Mouse (Mus musculus) brain, adult 10 weeks (tissue): ENCODE results near the gene Romo1. TPM values are rescaled to one million over a fixed set of nuclear protein-coding genes. Genes with fewer than 3 reads are reported as not detected.

Experiments used
- polyA plus RNA-seq: library from polyadenylated mRNA; stranded (reverse); fragments of 350-450 nt; fragmentation: Illumina TruSeq; extraction: RNeasy Lipid Tissue Mini Kit (QIAGEN cat#74804); gene quantifications from one replicate; pipeline ENCODE4 v1.2.3, GENCODE M21; 2015; ENCODE audit warnings: low read depth, low replicate concordance

The Romo1 gene
- 157 TPM for polyA plus RNA-seq

GRCm38 (mm10) chr2:156143953-156144724 is at the start of gene Romo1, which contains the start of gene Nfs1:
Romo1 (plus strand) TSS chr2:156144039.
Nfs1 (minus strand) TSS chr2:156144186.

GRCm38 (mm10) chr2:156111358-156112079 is 32.3 kb upstream of the Romo1 start, which contains the start of the genes Cpne1 and Rbm12:
Cpne1 (minus strand) TSS chr2:156111965.
Rbm12 (minus strand) TSS chr2:156111978.

DNA sequence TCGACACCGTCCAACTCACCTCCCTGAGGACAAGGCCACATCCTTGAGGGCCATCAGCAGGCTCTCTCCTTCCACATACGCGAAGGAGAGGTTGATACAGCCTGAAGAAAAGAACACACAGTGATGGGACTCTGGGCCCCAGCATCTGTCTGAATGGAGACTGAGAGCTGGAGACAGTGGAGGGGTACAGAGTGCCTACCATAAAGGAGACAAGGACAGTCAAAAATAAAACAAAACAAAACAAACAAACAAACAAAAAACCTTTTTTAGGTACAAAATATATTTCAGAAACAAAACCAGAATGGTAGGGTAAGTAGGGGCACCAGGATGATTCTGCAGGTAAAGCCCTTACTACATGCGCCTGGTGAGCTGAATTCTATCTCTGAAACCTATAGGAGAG is 16.8 kb upstream of the Romo1 start, which contains the start of gene Gm28036:
Gene Gm28036 (minus strand): TSS at position 101 of the 400 bp plus-strand sequence.

DNA sequence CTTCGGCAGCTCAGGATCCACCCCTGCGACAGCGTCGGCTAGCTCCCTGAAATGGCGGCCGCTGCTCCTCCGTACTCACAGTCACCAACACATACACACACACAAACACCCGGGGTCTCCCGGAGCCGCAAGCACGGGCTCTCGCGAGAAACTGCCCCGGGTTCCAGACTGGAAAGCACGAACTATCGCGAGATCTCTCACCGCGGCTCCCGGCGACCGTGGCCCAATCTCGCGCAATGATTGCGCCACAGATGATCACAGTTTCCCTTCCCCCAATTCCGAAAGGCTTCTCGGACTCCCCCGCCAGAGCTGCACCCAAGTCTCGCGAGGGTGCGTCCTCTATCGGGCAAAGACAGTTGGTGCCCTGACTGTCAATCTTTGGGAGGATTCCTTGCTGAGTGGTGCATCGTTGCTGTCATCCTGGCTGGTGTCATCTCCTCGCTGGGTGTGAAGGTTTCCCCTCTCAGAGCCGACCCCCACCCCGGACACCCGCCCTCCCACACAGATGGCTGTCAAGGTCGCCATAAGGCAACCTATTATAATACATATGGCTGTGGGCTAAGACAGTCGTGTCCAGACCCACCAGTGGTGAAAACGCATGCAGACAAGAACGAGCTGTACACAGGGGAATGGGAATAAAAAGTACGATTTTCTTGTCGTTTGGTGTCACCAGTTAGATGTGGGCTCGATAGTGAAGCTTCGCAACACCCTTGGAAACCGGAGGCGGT is 36.4 kb downstream of the Romo1 start, which contains the start of gene Rbm39:
Gene Rbm39 (minus strand): TSS at position 145 of the 728 bp plus-strand sequence.

Other genes with a start within 250 kb of the Romo1 start
- gene Uqcc1, start 213.7 kb upstream of the Romo1 start, polyA plus RNA-seq, result 119 TPM
- not detected for gene Gm15557, start 203.3 kb upstream of the Romo1 start, polyA plus RNA-seq
- gene Gdf5, start 198.7 kb upstream of the Romo1 start, polyA plus RNA-seq, result 0.31 TPM
- 11.4 TPM for gene Cep250, start 187.6 kb upstream of the Romo1 start, polyA plus RNA-seq
- 2.2 TPM for gene 6430550D23Rik, start 136.1 kb upstream of the Romo1 start, polyA plus RNA-seq
- 256 TPM for gene Ergic3, start 136.0 kb upstream of the Romo1 start, polyA plus RNA-seq
- gene Fer1l4, start 91.1 kb upstream of the Romo1 start, polyA plus RNA-seq, result not detected
- gene Spag4, start 78.9 kb upstream of the Romo1 start, polyA plus RNA-seq, result 4.4 TPM
- 29.0 TPM for gene Cpne1, start 32.1 kb upstream of the Romo1 start, polyA plus RNA-seq
- gene Rbm12, start 32.1 kb upstream of the Romo1 start, polyA plus RNA-seq, result 11.2 TPM
- 13.9 TPM for gene Gm28036, start 16.9 kb upstream of the Romo1 start, polyA plus RNA-seq
- 49.6 TPM for gene Nfs1, start 147 bp downstream of the Romo1 start, polyA plus RNA-seq
- gene Rbm39, start 36.2 kb downstream of the Romo1 start, polyA plus RNA-seq, result 187 TPM
- 35.2 TPM for gene Phf20, start 52.4 kb downstream of the Romo1 start, polyA plus RNA-seq
- 8.5 TPM for gene Cnbd2, start 168.3 kb downstream of the Romo1 start, polyA plus RNA-seq
- 17.7 TPM for gene Scand1, start 168.7 kb downstream of the Romo1 start, polyA plus RNA-seq